Mouse (Mus musculus) lung, embryonic 14.5 days (tissue): ENCODE measurements at regions not wholly inside any gene's neighbourhood (a gene's known extent, or its start where the extent isn't known, plus 50 kb on each side); places are given as distances from the start of the nearest gene placed in this dataset.

Experiments
- ATAC-seq: fragments of 200-750 bp; cut with Nextera tagmentation; 2 replicates; pipeline ENCODE4 v1.8.0; 2017; ENCODE audit warnings: mild to moderate bottlenecking, moderate TSS enrichment, moderate library complexity; ENCODE audit not compliant: insufficient read depth
- DNase-seq: peaks from one replicate; pipeline ENCODE4 v3.0.0-alpha.2; 2015
- H3K27ac ChIP-seq: fragments of 300-500 bp; sonication (generic); 2 replicates; pipeline ENCODE4 v1.5.1; 2014; ENCODE audit warnings: low read depth, mild to moderate bottlenecking, moderate library complexity
- H3K27me3 ChIP-seq: fragments of 300-500 bp; sonication (generic); 2 replicates; pipeline ENCODE4 v1.6.1; 2014; ENCODE audit warnings: low read length, control low read depth; ENCODE audit not compliant: insufficient read depth
- H3K36me3 ChIP-seq: fragments of 300-500 bp; sonication (generic); 2 replicates; pipeline ENCODE4 v1.6.1; 2014; ENCODE audit warnings: control low read depth; ENCODE audit not compliant: insufficient read depth
- H3K4me1 ChIP-seq: fragments of 300-500 bp; sonication (generic); 2 replicates; pipeline ENCODE4 v1.6.1; 2014; ENCODE audit warnings: antibody characterized with exemption, control low read depth; ENCODE audit not compliant: insufficient read depth
- H3K4me2 ChIP-seq: fragments of 300-500 bp; sonication (generic); 2 replicates; pipeline ENCODE4 v1.6.1; 2014; ENCODE audit warnings: mild to moderate bottlenecking
- H3K4me3 ChIP-seq: fragments of 300-500 bp; sonication (generic); 2 replicates; pipeline ENCODE4 v1.5.1; 2014; ENCODE audit warnings: low read depth, low read length
- H3K9ac ChIP-seq: fragments of 300-500 bp; sonication (generic); 2 replicates; pipeline ENCODE4 v1.6.1; 2014
- H3K9me3 ChIP-seq: fragments of 300-500 bp; sonication (generic); 2 replicates; pipeline ENCODE4 v1.6.1; 2016; ENCODE audit warnings: low read depth, low read length, control low read depth
- CTCF ChIP-seq: IDR thresholded peaks from 2 replicates; pipeline ENCODE4 v1.5.1; 2016; ENCODE audit warnings: antibody characterized with exemption, low read depth
- WGBS: fragments of 180-500 bp; shearing (Covaris S2); extraction: QIAGEN DNeasy Blood & Tissue Kit; methylation state at CpG from one replicate; pipeline ENCODE4 v1.1.7; 2014; 5-methylcytosine and 5-hydroxymethylcytosine counted together

DNA sequence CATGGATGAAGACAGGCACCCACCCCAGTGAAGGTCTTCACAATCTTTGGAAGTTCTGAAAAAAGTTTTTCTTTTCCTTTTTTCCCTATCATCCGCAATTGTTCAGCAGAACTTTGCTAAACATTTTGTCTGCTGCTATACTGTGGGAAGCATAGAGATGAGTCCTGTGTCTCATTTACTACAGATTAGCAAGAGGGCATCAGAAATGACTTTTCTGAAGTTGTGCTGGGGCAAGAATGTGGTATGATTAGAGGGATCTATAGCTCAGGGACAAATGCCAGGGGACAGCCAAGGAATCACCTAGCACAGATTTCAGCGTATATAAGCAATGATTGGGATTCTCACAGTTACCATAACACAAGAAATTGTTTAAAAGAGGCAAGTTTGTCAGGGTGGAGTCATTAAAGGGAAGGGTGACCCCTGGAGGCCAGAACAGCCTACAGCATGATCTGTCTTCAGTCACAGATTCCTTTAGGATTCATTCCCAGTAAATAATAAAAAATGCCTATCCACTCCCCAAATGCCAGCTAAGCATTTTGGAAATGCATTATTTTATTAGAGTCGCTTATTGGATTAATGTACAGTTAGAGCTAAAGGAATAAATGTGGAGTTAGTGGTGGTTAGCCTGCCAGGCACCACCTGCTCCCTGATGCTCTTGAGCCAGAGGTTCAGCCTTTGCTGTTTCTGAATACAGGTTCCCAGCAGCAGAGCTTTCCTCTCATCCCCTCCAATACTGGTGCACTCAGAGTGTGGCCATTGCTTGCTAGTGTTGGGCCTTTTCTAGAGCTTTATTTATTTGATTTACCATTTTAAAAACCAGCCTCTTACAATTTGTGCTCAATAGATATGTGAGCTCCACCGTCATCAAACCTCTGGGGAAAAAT, 828.6 kb upstream of the Nr2f1 start:
- Histone ChIP-seq H3K36me3 (no peaks in the 10 kb centered on the region), H3K4me1 (no peaks in the 10 kb centered on the region), H3K27me3 (no peaks in the 10 kb centered on the region), H3K4me2 (no peak overlapping the region), H3K9ac (no peak overlapping the region), H3K4me3 (no peak overlapping the region), H3K27ac (no peak overlapping the region), H3K9me3 (no peaks in the 10 kb centered on the region)
- WGBS, result 43% methylated on average over 4 of the region's 4 CpGs
- ATAC-seq (peak; percentile 52; the same call in 1 of the 2 replicates), DNase-seq (peak; percentile 73)
- peak; percentile 67 for TF ChIP-seq CTCF

DNA sequence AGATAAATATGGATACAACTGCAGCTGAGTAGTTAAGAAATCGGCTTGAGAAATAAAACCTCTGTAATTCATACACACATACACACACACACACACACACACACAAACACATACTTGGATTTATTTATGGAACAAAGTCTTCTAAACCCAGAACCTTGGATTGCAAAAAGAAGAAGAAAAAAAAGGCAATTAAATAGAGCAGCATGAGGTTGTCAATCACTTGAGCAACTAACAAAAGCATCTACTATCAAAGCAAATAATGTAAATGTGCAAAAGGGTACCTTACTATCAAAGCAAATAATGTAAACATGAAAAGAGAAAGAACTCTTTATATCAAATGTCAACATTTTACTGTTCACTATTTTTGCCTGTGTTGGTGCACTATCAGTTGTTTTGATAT, 826.1 kb upstream of the Nr2f1 start:
- H3K27me3 ChIP-seq, result no peaks in the 10 kb centered on the region
- no peak overlapping the region for H3K4me2 ChIP-seq
- DNase-seq, result no peak
- no peaks in the 10 kb centered on the region for H3K4me1 ChIP-seq
- H3K4me3 ChIP-seq, result no peak overlapping the region
- H3K9ac ChIP-seq, result no peak overlapping the region
- no peak overlapping the region for H3K27ac ChIP-seq
- no peaks in the 10 kb centered on the region for H3K36me3 ChIP-seq
- no peaks in the 10 kb centered on the region for H3K9me3 ChIP-seq
- ATAC-seq, result no peak
- no peak for TF ChIP-seq CTCF
- WGBS, result 47% methylated on average over 1 of the region's 1 CpGs

DNA sequence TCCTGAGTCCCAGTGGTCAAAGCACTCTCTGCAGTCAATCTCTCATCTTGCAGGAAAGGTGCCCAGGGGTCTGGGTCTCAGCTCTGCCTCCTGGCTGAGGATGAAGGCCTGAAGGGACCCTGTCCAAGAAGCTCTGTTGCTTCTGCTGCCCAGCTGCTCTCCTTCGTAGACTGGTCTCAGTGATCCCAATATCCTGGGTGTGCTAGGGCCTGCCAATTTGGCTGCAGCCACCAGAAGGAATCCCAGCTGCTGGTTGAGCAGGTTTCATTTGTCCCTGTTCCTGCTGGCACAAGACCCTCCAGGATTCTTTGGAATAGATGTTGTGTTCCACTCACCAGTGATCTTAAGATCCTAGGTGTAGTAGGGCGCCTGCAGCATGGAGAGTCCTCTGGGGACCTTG, 818.5 kb upstream of the Nr2f1 start:
- DNase-seq (no peak), ATAC-seq (no peak)
- WGBS, result 87% methylated on average over 2 of the region's 2 CpGs
- Histone ChIP-seq H3K4me2 (no peak overlapping the region), H3K4me3 (no peak overlapping the region), H3K36me3 (no peaks in the 10 kb centered on the region), H3K4me1 (no peaks in the 10 kb centered on the region), H3K27me3 (no peaks in the 10 kb centered on the region), H3K9me3 (no peaks in the 10 kb centered on the region), H3K27ac (no peak overlapping the region), H3K9ac (no peak overlapping the region)
- no peak for TF ChIP-seq CTCF

DNA sequence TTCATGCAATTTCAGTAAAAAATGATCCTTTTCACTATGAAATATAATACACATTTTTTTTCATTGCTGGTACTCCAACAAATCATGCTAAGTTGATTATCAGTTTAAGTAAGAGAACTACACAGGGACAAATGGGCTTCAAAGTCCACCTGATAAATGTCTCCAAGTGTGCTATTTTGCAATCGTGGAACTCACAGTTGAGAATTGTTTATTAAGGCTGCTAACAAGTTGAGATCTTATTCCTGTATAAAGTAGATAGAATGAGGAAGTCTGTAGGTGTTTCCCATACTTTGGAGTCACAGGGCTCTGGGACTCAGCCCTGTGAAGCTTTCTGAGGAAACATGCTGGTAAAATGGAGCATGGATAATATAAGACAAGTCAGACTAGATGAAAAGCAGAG, 803.8 kb upstream of the Nr2f1 start:
- TF ChIP-seq CTCF, result no peak
- no peak overlapping the region for H3K4me2 ChIP-seq
- no peak overlapping the region for H3K27ac ChIP-seq
- no peak for ATAC-seq
- no peaks in the 10 kb centered on the region for H3K4me1 ChIP-seq
- no peaks in the 10 kb centered on the region for H3K36me3 ChIP-seq
- no peak overlapping the region for H3K9ac ChIP-seq
- H3K9me3 ChIP-seq, result no peaks in the 10 kb centered on the region; the same call in 1 of the 2 replicates
- DNase-seq, result no peak
- no peak overlapping the region for H3K4me3 ChIP-seq
- no peaks in the 10 kb centered on the region for H3K27me3 ChIP-seq
- WGBS, result 47% methylated on average over 1 of the region's 1 CpGs

DNA sequence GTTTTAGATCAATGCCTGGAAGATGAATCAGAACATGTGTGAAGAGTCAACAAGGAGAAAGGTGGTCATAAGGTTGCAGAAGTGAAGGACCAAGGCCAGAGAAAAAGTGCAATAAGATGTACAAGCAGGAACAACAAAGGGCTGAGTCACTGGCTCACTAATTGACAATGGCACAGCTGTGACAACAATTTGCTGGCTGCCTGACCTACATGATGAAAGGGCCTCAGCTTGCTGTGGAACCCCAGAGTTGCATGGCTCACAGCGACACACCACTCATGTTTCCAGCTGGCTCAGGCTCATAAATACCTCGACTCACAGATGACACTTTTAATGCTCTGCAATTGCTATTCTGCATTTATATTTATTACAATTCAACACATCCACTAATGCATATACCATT, 799.3 kb upstream of the Nr2f1 start:
- no peak overlapping the region for H3K4me3 ChIP-seq
- TF ChIP-seq CTCF, result no peak
- no peak for ATAC-seq
- H3K9ac ChIP-seq, result no peak overlapping the region
- no peaks in the 10 kb centered on the region for H3K36me3 ChIP-seq
- H3K9me3 ChIP-seq, result no peaks in the 10 kb centered on the region; the same call in 1 of the 2 replicates
- no peak overlapping the region for H3K27ac ChIP-seq
- no peaks in the 10 kb centered on the region for H3K27me3 ChIP-seq
- H3K4me1 ChIP-seq, result no peaks in the 10 kb centered on the region
- 36% methylated on average over 2 of the region's 2 CpGs for WGBS
- no peak overlapping the region for H3K4me2 ChIP-seq
- DNase-seq, result no peak

DNA sequence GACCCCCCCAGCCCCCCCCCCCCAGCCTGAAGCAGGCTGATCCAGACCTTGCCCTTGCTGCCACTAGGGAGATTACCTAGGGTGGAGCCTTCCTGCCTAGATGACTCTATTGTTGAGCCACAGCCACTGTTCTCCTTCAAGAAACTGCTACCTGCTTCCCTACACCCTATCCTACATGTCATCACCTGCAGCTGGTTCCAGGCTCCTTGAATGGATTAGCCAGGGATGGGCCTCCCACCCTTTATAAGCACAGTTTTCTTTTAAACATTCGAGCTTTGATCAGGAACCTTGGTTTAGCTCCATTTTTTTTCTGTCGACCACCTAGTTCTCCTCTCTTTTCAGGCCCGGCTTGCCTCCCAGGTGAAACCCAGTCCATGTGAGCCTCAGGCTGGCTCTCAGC, 792.8 kb upstream of the Nr2f1 start:
- DNase-seq (no peak), ATAC-seq (no peak)
- Histone ChIP-seq H3K36me3 (no peaks in the 10 kb centered on the region), H3K27ac (no peak overlapping the region), H3K9ac (no peak overlapping the region), H3K9me3 (no peaks in the 10 kb centered on the region), H3K4me3 (no peak overlapping the region), H3K27me3 (no peaks in the 10 kb centered on the region), H3K4me1 (no peaks in the 10 kb centered on the region), H3K4me2 (no peak overlapping the region)
- no peak for TF ChIP-seq CTCF
- 88% methylated on average over 3 of the region's 3 CpGs for WGBS

DNA sequence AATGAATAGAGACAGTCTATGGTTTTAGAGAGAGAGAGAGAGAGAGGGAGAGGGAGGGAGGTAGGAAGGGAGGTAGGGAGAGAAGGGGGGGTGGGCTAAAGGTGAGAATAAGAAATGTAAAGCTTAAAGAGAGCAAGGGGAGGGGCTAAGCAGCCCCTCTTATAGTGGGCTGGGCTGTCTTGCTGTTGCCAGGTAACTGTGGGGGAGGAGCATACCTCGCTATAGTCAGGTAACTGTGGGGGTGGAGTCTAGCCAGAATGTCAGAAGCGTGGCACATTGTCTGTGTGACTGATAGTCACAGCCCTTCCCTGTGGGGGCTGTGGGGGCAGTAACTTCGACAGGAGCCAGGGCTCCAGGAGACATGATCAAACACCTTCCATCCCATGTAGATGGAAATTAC, 786.4 kb upstream of the Nr2f1 start:
- H3K36me3 ChIP-seq, result no peaks in the 10 kb centered on the region
- DNase-seq (no peak), ATAC-seq (no peak)
- H3K27ac ChIP-seq, result no peak overlapping the region
- H3K9me3 ChIP-seq, result no peaks in the 10 kb centered on the region
- no peak overlapping the region for H3K9ac ChIP-seq
- no peak overlapping the region for H3K4me2 ChIP-seq
- H3K27me3 ChIP-seq, result no peaks in the 10 kb centered on the region
- H3K4me3 ChIP-seq, result no peak overlapping the region
- no peak for TF ChIP-seq CTCF
- WGBS, result 34% methylated on average over 3 of the region's 3 CpGs
- H3K4me1 ChIP-seq, result no peaks in the 10 kb centered on the region
